Mouse (Mus musculus) olfactory bulb, adult 2 months (tissue): ENCODE data around the gene Rab11fip4.

ENCODE experiments used
- CTCF ChIP-seq: fragments of 200-500 bp; IDR thresholded peaks from 2 replicates; pipeline ENCODE4 v1.5.1; 2012; ENCODE audit warnings: low read depth, mild to moderate bottlenecking, low read length, moderate library complexity; ENCODE audit not compliant: insufficient read depth
- POLR2A ChIP-seq: fragments of 200-500 bp; IDR thresholded peaks from 2 replicates; pipeline ENCODE4 v1.6.1; 2012; ENCODE audit warnings: mild to moderate bottlenecking, low read depth, low read length, moderate library complexity; ENCODE audit not compliant: insufficient read depth

GRCm38 (mm10) chr11:79560536-79560935, 30.5 kb upstream of the Rab11fip4 start:
- no peak for TF ChIP-seq CTCF
- no peak for TF ChIP-seq POLR2A
